Mouse (Mus musculus) embryonic fibroblast, embryonic 13.5 days (primary cell): ENCODE data around the gene Spns2. TPM values are rescaled to one million over a fixed set of nuclear protein-coding genes. Genes with fewer than 3 reads are reported as not detected.

Experiments used
- H3K27ac ChIP-seq: 2 replicates; pipeline ENCODE4 v1.5.1; 2012; ENCODE audit warnings: low read length, control low read depth, inconsistent platforms; ENCODE audit not compliant: insufficient read depth
- H3K4me1 ChIP-seq: 2 replicates; pipeline ENCODE4 v1.6.1; 2011; ENCODE audit warnings: low read length; ENCODE audit not compliant: control insufficient read depth, insufficient read depth
- H3K4me3 ChIP-seq: 2 replicates; pipeline ENCODE4 v1.5.1; 2011; ENCODE audit warnings: mild to moderate bottlenecking, control low read depth, low read length; ENCODE audit not compliant: insufficient read depth
- CTCF ChIP-seq: IDR thresholded peaks from 2 replicates; pipeline ENCODE4 v1.5.1; 2011; ENCODE audit warnings: mild to moderate bottlenecking, control low read depth, low read length, moderate library complexity, borderline replicate concordance; ENCODE audit not compliant: insufficient read depth
- POLR2A ChIP-seq: IDR thresholded peaks from 2 replicates; pipeline ENCODE4 v1.6.1; 2011; ENCODE audit warnings: low read depth, mild to moderate bottlenecking, control low read depth, low read length, moderate library complexity
- polyA plus RNA-seq: library from polyadenylated mRNA; stranded (reverse); fragments of >200 nt; gene quantifications from 2 replicates; pipeline ENCODE4 v1.2.4, GENCODE M21; 2011; ENCODE audit warnings: low read depth; ENCODE audit not compliant: missing spikeins, insufficient read length

The Spns2 gene
- polyA plus RNA-seq, 1 experiment: 1.3 TPM

DNA sequence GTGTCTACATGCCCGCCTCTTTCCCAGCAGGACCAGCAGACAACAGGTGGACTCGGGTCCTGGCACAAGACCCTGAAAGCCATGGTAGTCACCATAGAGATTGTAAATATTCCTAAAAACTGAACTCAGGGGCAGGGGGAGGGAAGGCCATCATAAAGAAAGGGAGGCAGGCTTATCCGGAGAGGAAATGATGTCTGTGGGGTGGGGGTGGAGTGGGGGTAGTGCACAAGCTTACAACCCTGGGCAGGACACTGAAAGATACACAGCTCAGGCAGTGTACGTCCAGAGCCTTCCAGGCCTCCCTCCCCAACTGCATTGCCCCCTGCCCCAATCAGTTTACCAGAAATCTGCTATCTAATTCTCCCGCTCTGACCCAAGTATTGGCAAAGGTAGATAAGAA, 2.5 kb downstream of the Spns2 start:
- TF ChIP-seq CTCF (no peak), POLR2A (no peak)
- no peak overlapping the region for H3K27ac ChIP-seq
- 0 out of 2 replicates have a peak, but pooled peaks cover 2% of the 10 kb centered on the region for H3K4me1 ChIP-seq
- no peak overlapping the region for H3K4me3 ChIP-seq

- Histone ChIP-seq H3K4me3 (no peak overlapping the region), H3K27ac (no peak overlapping the region), H3K4me1 (0 out of 2 replicates have a peak, but pooled peaks cover 2% of the 10 kb centered on the region)
- TF ChIP-seq POLR2A (no peak), CTCF (no peak)
Observed at GRCm38 (mm10) chr11:72485960-72486359, 3.7 kb downstream of the Spns2 start.

- no peak overlapping the region for H3K27ac ChIP-seq
- H3K4me1 ChIP-seq: 0 out of 2 replicates have a peak, but pooled peaks cover 2% of the 10 kb centered on the region
- no peak for TF ChIP-seq CTCF
- no peak for TF ChIP-seq POLR2A
- no peak overlapping the region for H3K4me3 ChIP-seq
Observed at GRCm38 (mm10) chr11:72485157-72485556, 4.5 kb downstream of the Spns2 start.

DNA sequence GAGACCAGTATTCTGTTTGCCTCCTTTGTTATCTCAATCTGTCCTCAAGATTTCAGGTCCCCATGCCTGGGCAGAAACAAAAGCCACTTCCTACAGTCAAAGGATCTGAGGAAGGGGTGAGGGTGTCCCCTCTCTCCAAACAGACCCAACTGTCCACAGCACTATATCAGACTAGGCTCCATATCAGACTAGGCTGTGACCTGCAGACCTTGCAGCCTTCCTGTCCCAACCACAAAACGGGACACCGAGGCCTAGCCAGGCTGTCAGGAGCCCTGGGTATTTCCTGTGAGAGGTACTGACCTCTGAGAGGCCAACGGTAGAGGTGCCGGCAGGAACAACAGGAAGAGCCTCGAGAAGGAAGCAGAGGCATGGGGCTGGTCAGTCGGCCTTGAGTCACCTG, 5.2 kb downstream of the Spns2 start:
- no peak overlapping the region for H3K4me3 ChIP-seq
- H3K27ac ChIP-seq: no peak overlapping the region
- 0 out of 2 replicates have a peak, but pooled peaks cover 2% of the 10 kb centered on the region for H3K4me1 ChIP-seq
- no peak for TF ChIP-seq POLR2A
- no peak for TF ChIP-seq CTCF

- no peak for TF ChIP-seq CTCF
- no peak for TF ChIP-seq POLR2A
- Histone ChIP-seq H3K27ac (no peak overlapping the region), H3K4me3 (no peak overlapping the region), H3K4me1 (no peaks in the 10 kb centered on the region)
Observed at GRCm38 (mm10) chr11:72481952-72482351, 7.8 kb downstream of the Spns2 start.

- H3K4me3 ChIP-seq: no peak overlapping the region
- TF ChIP-seq CTCF (no peak), POLR2A (no peak)
- no peak overlapping the region for H3K27ac ChIP-seq
- H3K4me1 ChIP-seq: no peaks in the 10 kb centered on the region
Observed at GRCm38 (mm10) chr11:72481313-72481712, 8.4 kb downstream of the Spns2 start.

DNA sequence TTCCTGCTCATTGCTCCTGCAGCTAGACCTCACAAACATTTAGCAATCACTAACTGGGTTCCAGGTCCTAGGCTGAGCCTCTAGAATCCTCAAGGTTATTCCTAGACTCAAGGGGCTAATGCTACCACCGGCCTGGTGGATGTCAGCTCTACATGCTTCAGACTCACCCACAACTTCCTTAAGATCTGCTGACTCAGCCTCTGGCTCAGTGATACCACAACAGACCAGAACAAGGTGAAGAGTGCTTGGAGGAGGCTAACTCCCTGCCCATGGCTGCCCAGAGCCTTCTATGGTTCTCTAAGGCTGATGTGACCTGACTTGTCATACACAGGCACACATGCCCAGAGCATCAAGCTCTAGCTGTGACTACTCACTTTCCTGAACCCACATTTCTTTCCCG, 10.2 kb downstream of the Spns2 start:
- no peak overlapping the region for H3K4me3 ChIP-seq
- no peaks in the 10 kb centered on the region for H3K4me1 ChIP-seq
- no peak overlapping the region for H3K27ac ChIP-seq
- no peak for TF ChIP-seq CTCF

DNA sequence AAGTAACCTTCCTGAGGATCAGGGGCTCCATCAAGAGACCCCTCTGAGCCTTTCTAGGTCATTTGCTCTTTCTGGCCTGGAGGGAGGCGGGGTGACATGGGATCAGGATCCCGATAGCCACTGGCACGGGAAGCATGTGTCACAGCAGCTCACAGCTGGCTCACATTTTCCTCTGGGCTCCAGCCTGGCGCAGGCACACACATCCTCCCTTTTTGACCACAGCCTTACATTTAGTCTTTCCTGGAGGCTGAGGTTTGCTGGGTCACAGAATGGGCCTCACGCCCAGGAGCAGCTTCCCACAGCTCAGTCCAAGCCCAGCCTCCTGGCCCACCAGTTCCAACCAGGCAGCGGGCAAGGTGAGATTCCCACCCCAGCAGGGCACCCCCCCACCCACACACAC, 11.5 kb downstream of the Spns2 start:
- TF ChIP-seq POLR2A: no peak
- no peak for TF ChIP-seq CTCF
- Histone ChIP-seq H3K4me3 (no peak overlapping the region), H3K4me1 (no peaks in the 10 kb centered on the region), H3K27ac (peak overlapping the region; percentile 17; the same call in 1 of the 2 replicates)

GRCm38 (mm10) chr11:72477653-72478052, 12.1 kb downstream of the Spns2 start:
- H3K27ac ChIP-seq: peak overlapping the region; percentile 17; the same call in 1 of the 2 replicates
- H3K4me1 ChIP-seq: no peaks in the 10 kb centered on the region
- no peak overlapping the region for H3K4me3 ChIP-seq
- TF ChIP-seq CTCF (no peak), POLR2A (no peak)

DNA sequence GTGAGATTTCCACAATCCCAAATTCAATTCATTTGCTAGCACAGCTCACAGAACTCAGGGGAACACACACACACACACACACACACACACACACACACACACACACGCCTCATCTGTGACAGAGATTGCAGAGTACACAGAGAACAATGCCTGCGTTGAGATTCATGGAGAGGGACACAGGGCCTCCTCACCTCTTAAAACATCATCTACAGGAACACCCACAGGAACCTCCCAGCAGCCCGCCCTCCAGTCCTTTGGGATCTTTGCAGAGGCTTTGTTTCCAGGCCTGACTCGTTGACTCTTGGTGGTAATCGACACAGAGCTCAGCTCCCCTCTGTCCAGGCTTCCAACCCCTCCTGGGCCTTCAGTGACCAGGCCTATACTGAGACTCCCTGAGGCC, 12.5 kb downstream of the Spns2 start:
- H3K4me1 ChIP-seq: no peaks in the 10 kb centered on the region
- H3K4me3 ChIP-seq: no peak overlapping the region
- no peak overlapping the region for H3K27ac ChIP-seq
- TF ChIP-seq CTCF (no peak), POLR2A (no peak)
